ENCODE assay signal across 20 mouse cellular contexts in the genomic region with DNA sequence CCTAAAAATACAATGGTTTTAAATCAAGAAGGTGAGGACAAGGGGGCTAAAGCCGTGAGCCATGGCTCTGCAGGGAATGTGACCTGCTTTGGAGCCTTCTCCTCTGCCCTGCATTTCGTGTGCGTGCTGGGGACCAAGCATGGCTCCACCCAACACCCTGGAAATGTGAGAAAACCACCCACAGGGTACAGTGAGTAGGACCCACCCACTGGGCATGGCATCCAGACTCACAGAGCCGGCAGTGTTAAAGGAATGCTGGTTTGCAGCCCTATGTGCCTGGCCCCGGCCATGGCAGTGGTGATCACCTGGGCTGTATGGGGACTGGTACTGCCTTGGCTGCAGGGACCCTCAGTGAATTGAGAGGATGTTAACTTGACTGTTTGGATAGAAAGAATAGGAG. TPM values are rescaled to one million over a fixed set of nuclear protein-coding genes. Genes with fewer than 3 reads are reported as not detected.
DNase-seq lines count a peak whose midpoint lies in the region; ATAC-seq lines count a peak whose summit lies in the region.
"Had no signal": no experiment of that assay in that cellular context is flagged by ENCODE, and none has a peak within 500 bp of the region (broad histone marks: within the 10 kb centered on the region; RNA-seq: fewer than 3 reads in every experiment).

No protein-coding gene starts in this region.

- no peak for ATAC-seq in intestine, embryonic 16.5 days
- ATAC-seq: forebrain, embryonic 16.5 days; hindbrain, embryonic 16.5 days had no signal

- H3K27me3 ChIP-seq in intestine, embryonic 16.5 days (replicated peaks; ENCODE audit: control insufficient read depth, insufficient read depth, low read length): no peaks in the 10 kb centered on the region

- DNase-seq in frontal cortex, postnatal 36 days (ENCODE audit: low spot score in 2 of 2): peak; percentile 53 to 65
- DNase-seq in frontal cortex, postnatal 25 days (ENCODE audit: low spot score in 2 of 2): no peak
- peak; percentile 42 to 68 for DNase-seq in left cerebral cortex, adult 18-20 months (ENCODE audit: low spot score in 2 of 2)
- DNase-seq in left cerebral cortex, postnatal 10 days (ENCODE audit: extremely low spot score in 1 of 2, low spot score in 2 of 2): no peak
- peak; percentile 59 to 64 for DNase-seq in right cerebral cortex, adult 2 months (ENCODE audit: low spot score in 2 of 2)
- no peak for DNase-seq in right cerebral cortex, postnatal 4 days
- DNase-seq: adrenal gland, postnatal 10 days; cerebellum, adult 11-12 months; cerebellum, adult 9-10 months; cerebellum, postnatal 25 days; gastrocnemius, postnatal 14 days; heart, postnatal 10 days; heart, postnatal 4 days had no signal

- no peak overlapping the region for H3K27ac ChIP-seq in intestine, embryonic 16.5 days (ENCODE audit: low read length)
- H3K27ac ChIP-seq: embryonic facial prominence, embryonic 13.5 days; forebrain, embryonic 12.5 days; hindbrain, embryonic 12.5 days had no signal

- H3K4me1 ChIP-seq in intestine, embryonic 16.5 days (ENCODE audit: control insufficient read depth, insufficient read depth, low read length): peaks cover 8% of the 10 kb centered on the region; the same call in 1 of the 2 replicates
- H3K4me1 ChIP-seq: forebrain, embryonic 12.5 days; hindbrain, embryonic 12.5 days had no signal

- intact Hi-C loops in left cerebral cortex, postnatal 10 days (cut with DNase I): no loop called here

- no peaks in the 10 kb centered on the region for H3K36me3 ChIP-seq in intestine, embryonic 16.5 days (ENCODE audit: control insufficient read depth, insufficient read depth, low read length)
- H3K36me3 ChIP-seq: embryonic facial prominence, embryonic 13.5 days; forebrain, embryonic 12.5 days; hindbrain, embryonic 12.5 days had no signal

- H3K4me3 ChIP-seq in intestine, embryonic 16.5 days (ENCODE audit: low read length): no peak overlapping the region
- H3K4me3 ChIP-seq: embryonic facial prominence, embryonic 13.5 days; forebrain, embryonic 12.5 days; hindbrain, embryonic 12.5 days had no signal

- WGBS in intestine, embryonic 16.5 days: 41% methylated on average over 5 of the region's 5 CpGs

- H3K4me2 ChIP-seq in intestine, embryonic 16.5 days (ENCODE audit: low read depth, low read length): no peak overlapping the region
- H3K4me2 ChIP-seq: embryonic facial prominence, embryonic 13.5 days; forebrain, embryonic 12.5 days; hindbrain, embryonic 12.5 days had no signal

- no peaks in the 10 kb centered on the region for H3K9me3 ChIP-seq in intestine, embryonic 16.5 days (ENCODE audit: control insufficient read depth, low read length)
- H3K9me3 ChIP-seq: embryonic facial prominence, embryonic 13.5 days; forebrain, embryonic 12.5 days; hindbrain, embryonic 12.5 days had no signal

- no peak overlapping the region for H3K9ac ChIP-seq in intestine, embryonic 16.5 days (ENCODE audit: low read depth, low read length)
- H3K9ac ChIP-seq: embryonic facial prominence, embryonic 13.5 days; forebrain, embryonic 12.5 days; hindbrain, embryonic 12.5 days had no signal

RNA-seq across cellular contexts. Expression of a gene that starts 41.4 kb away (rescaled TPM):
- 100 to 1,000 TPM; 168 to 215 TPM for total RNA-seq in left cerebral cortex, adult 18-20 months (2021)
- total RNA-seq in left cerebral cortex, postnatal 10 days (2021): 10 to 100 TPM; 73.1 to 80.7 TPM
- 5.4 and 5.7 TPM in 2 replicates for polyA plus RNA-seq in intestine, embryonic 16.5 days (2015; fragmentation: Nextera tagmentation; extraction: Ambion mirVana)
- total RNA-seq: MEL had no signal

RNA-seq across cellular contexts. Expression of a gene that starts 59.3 kb away (rescaled TPM):
- total RNA-seq in left cerebral cortex, adult 18-20 months (2021): 1 to 10 TPM; 2.4 to 2.6 TPM
- 1 to 10 TPM; 2.8 to 4.1 TPM for total RNA-seq in left cerebral cortex, postnatal 10 days (2021)
- polyA plus RNA-seq in intestine, embryonic 16.5 days (2015; fragmentation: Nextera tagmentation; extraction: Ambion mirVana): 18.4 and 20.5 TPM in 2 replicates
- total RNA-seq: MEL had no signal

Comparison
In these comparisons a context has a peak if more than half of its experiments do, and no peak if none do; other contexts are left out.
1. DNase-seq: peak in frontal cortex, postnatal 36 days (2 of 2), left cerebral cortex, adult 18-20 months (2 of 2) and right cerebral cortex, adult 2 months (2 of 2); none in frontal cortex, postnatal 25 days (0 of 2), left cerebral cortex, postnatal 10 days (0 of 2) and right cerebral cortex, postnatal 4 days (single experiment).